Mouse (Mus musculus) liver, postnatal 0 days (tissue): ENCODE data around the gene Lama4.

Experiments
- CTCF ChIP-seq: sonication (generic); IDR thresholded peaks from 2 replicates; pipeline ENCODE4 v1.5.1; 2016; ENCODE audit warnings: antibody characterized with exemption, low read depth
- EP300 ChIP-seq: IDR thresholded peaks from 2 replicates; pipeline ENCODE4 v1.6.1; 2016; ENCODE audit warnings: antibody characterized with exemption, low read depth, mild to moderate bottlenecking

GRCm38 (mm10) chr10:39002521-39002920, 37.2 kb downstream of the Lama4 start:
- TF ChIP-seq EP300 (no peak), CTCF (0 out of 2 replicates have a peak, but pooled peaks have one; percentile 19)
